Mouse (Mus musculus) cerebellum, adult 2 months (tissue): ENCODE measurements at regions not wholly inside any gene's neighbourhood (a gene's known extent, or its start where the extent isn't known, plus 50 kb on each side); places are given as distances from the start of the nearest gene placed in this dataset.

ENCODE experiments used
- DNase-seq, 2 experiments: peaks; one replicate each; pipeline ENCODE4 v3.0.0; 2021
- H3K27ac ChIP-seq: fragments of 200-500 bp; 2 replicates; pipeline ENCODE4 v1.5.1; 2012; ENCODE audit warnings: low read length, control low read depth, inconsistent platforms; ENCODE audit not compliant: insufficient read depth
- H3K27me3 ChIP-seq: fragments of 200-500 bp; 2 replicates; pipeline ENCODE4 v1.6.1; 2012; ENCODE audit warnings: inconsistent platforms, mild to moderate bottlenecking, low read length, moderate library complexity; ENCODE audit not compliant: control insufficient read depth, insufficient read depth
- H3K4me1 ChIP-seq: fragments of 200-500 bp; 2 replicates; pipeline ENCODE4 v1.6.1; 2011; ENCODE audit warnings: low read length; ENCODE audit not compliant: control insufficient read depth, insufficient read depth
- H3K4me3 ChIP-seq: fragments of 200-500 bp; replicated peaks from 2 replicates; pipeline ENCODE3; 2011; ENCODE audit warnings: mild to moderate bottlenecking, low read depth, low read length, control low read depth; ENCODE audit not compliant: insufficient read depth
- CTCF ChIP-seq: fragments of 200-500 bp; IDR thresholded peaks from 2 replicates; pipeline ENCODE4 v1.5.1; 2011; ENCODE audit warnings: low read depth, mild to moderate bottlenecking, control low read depth, low read length, moderate library complexity, borderline replicate concordance; ENCODE audit not compliant: insufficient read depth
- POLR2A ChIP-seq: fragments of 200-500 bp; IDR thresholded peaks from 2 replicates; pipeline ENCODE4 v1.6.1; 2011; ENCODE audit warnings: low read length, control low read depth, borderline replicate concordance; ENCODE audit not compliant: insufficient read depth
- WGBS: fragments of 180-500 bp; shearing (Covaris S2); methylation state at CpG from one replicate; pipeline ENCODE4 v1.1.7; 2018; 5-methylcytosine and 5-hydroxymethylcytosine counted together

GRCm38 (mm10) chr14:29784506-29784905 lies 62.8 kb upstream of the Cacna2d3 start:
- TF ChIP-seq POLR2A, result no peak
- TF ChIP-seq CTCF, result no peak
- DNase-seq, result peak in 1 of 2 experiments; percentile 42
- Histone ChIP-seq H3K27ac (no peak overlapping the region), H3K4me1 (peaks cover 9% of the 10 kb centered on the region; the same call in 1 of the 2 replicates), H3K27me3 (no peaks in the 10 kb centered on the region), H3K4me3 (no peak overlapping the region)
- 16% methylated on average over 2 of the region's 2 CpGs for WGBS

GRCm38 (mm10) chr14:29786431-29786830 lies 64.8 kb upstream of the Cacna2d3 start:
- WGBS, result 17% methylated on average over 3 of the region's 3 CpGs
- Histone ChIP-seq H3K4me3 (no peak overlapping the region), H3K27ac (no peak overlapping the region), H3K4me1 (peaks cover 9% of the 10 kb centered on the region; the same call in 1 of the 2 replicates), H3K27me3 (no peaks in the 10 kb centered on the region)
- DNase-seq, result peak in 1 of 2 experiments; percentile 30
- TF ChIP-seq POLR2A (no peak), CTCF (no peak)

GRCm38 (mm10) chr14:29787796-29788195 lies 66.1 kb upstream of the Cacna2d3 start:
- WGBS, result 84% methylated on average over 7 of the region's 7 CpGs
- Histone ChIP-seq H3K27me3 (no peaks in the 10 kb centered on the region), H3K4me3 (no peak overlapping the region), H3K4me1 (peaks cover 9% of the 10 kb centered on the region; the same call in 1 of the 2 replicates), H3K27ac (no peak overlapping the region)
- TF ChIP-seq POLR2A, result no peak
- TF ChIP-seq CTCF, result no peak
- DNase-seq, result no peak

GRCm38 (mm10) chr14:29788351-29788750 lies 66.7 kb upstream of the Cacna2d3 start:
- no peak for DNase-seq
- WGBS, result 96% methylated on average over 7 of the region's 7 CpGs
- peaks cover 9% of the 10 kb centered on the region; the same call in 1 of the 2 replicates for H3K4me1 ChIP-seq
- no peak for TF ChIP-seq POLR2A
- no peak for TF ChIP-seq CTCF
- H3K4me3 ChIP-seq, result no peak overlapping the region
- H3K27ac ChIP-seq, result no peak overlapping the region
- H3K27me3 ChIP-seq, result no peaks in the 10 kb centered on the region

- 35% methylated on average over 2 of the region's 2 CpGs for WGBS
- Histone ChIP-seq H3K27me3 (no peaks in the 10 kb centered on the region), H3K4me3 (no peak overlapping the region), H3K4me1 (no peaks in the 10 kb centered on the region), H3K27ac (no peak overlapping the region)
- TF ChIP-seq CTCF (no peak), POLR2A (no peak)
- no peak for DNase-seq
These were observed 73.7 kb upstream of the Cacna2d3 start for GRCm38 (mm10) chr14:29795325-29795724.

- no peaks in the 10 kb centered on the region for H3K4me1 ChIP-seq
- H3K4me3 ChIP-seq, result no peak overlapping the region
- no peak for DNase-seq
- TF ChIP-seq POLR2A (no peak), CTCF (no peak)
- H3K27ac ChIP-seq, result no peak overlapping the region
- 37% methylated on average over 7 of the region's 7 CpGs for WGBS
- H3K27me3 ChIP-seq, result no peaks in the 10 kb centered on the region
These were observed 74.7 kb upstream of the Cacna2d3 start for GRCm38 (mm10) chr14:29796396-29796795.

GRCm38 (mm10) chr14:29799852-29800251 lies 78.2 kb upstream of the Cacna2d3 start:
- Histone ChIP-seq H3K4me3 (no peak overlapping the region), H3K27me3 (no peaks in the 10 kb centered on the region), H3K4me1 (no peaks in the 10 kb centered on the region), H3K27ac (no peak overlapping the region)
- no peak for DNase-seq
- 84% methylated on average over 13 of the region's 13 CpGs for WGBS
- TF ChIP-seq CTCF (no peak), POLR2A (no peak)

GRCm38 (mm10) chr14:29805234-29805633 lies 83.6 kb upstream of the Cacna2d3 start:
- H3K4me3 ChIP-seq, result no peak overlapping the region
- TF ChIP-seq CTCF (no peak), POLR2A (no peak)
- WGBS, result 97% methylated on average over 6 of the region's 6 CpGs
- no peaks in the 10 kb centered on the region for H3K27me3 ChIP-seq
- DNase-seq, result no peak
- no peaks in the 10 kb centered on the region for H3K4me1 ChIP-seq
- no peak overlapping the region for H3K27ac ChIP-seq
